12 mouse cellular contexts compared by ENCODE assay signal in genomic region chr5:107521897-107522296, GRCm38 (mm10). TPM values are rescaled to one million over a fixed set of nuclear protein-coding genes. Genes with fewer than 3 reads are reported as not detected.
DNase-seq lines count a peak whose midpoint lies in the region; ATAC-seq lines count a peak whose summit lies in the region.
"Had no signal": no experiment of that assay in that cellular context is flagged by ENCODE, and none has a peak within 500 bp of the region (broad histone marks: within the 10 kb centered on the region; RNA-seq: fewer than 3 reads in every experiment).

No protein-coding gene starts in this region.

- no peaks in the 10 kb centered on the region for H3K27me3 ChIP-seq in heart, embryonic 10.5 days (ENCODE audit: insufficient read depth, poor library complexity, severe bottlenecking)
- H3K27me3 ChIP-seq in intestine, embryonic 15.5 days (replicated peaks), result no peaks in the 10 kb centered on the region
- H3K27me3 ChIP-seq: embryonic facial prominence, embryonic 15.5 days; neural tube, embryonic 13.5 days had no signal

- no peaks in the 10 kb centered on the region for H3K36me3 ChIP-seq in heart, embryonic 10.5 days
- H3K36me3 ChIP-seq in intestine, embryonic 15.5 days, result no peaks in the 10 kb centered on the region
- H3K36me3 ChIP-seq: embryonic facial prominence, embryonic 15.5 days; neural tube, embryonic 13.5 days had no signal

- peak; percentile 57 to 69; a peak in 3 of 4 replicates for ATAC-seq in hematopoietic stem cell, adult 5-6 weeks (replicated peaks in 1 of 2; ENCODE audit: insufficient read depth in 1 of 2, low FRiP score in 2 of 2, low TSS enrichment in 1 of 2, low read depth in 1 of 2, poor library complexity in 2 of 2, severe bottlenecking in 2 of 2)
- ATAC-seq in intestine, embryonic 15.5 days, result no peak

- H3K4me2 ChIP-seq in intestine, embryonic 15.5 days (replicated peaks), result no peak overlapping the region
- H3K4me2 ChIP-seq: embryonic facial prominence, embryonic 15.5 days; neural tube, embryonic 13.5 days had no signal

- H3K4me1 ChIP-seq in heart, embryonic 10.5 days, result no peaks in the 10 kb centered on the region
- no peaks in the 10 kb centered on the region for H3K4me1 ChIP-seq in intestine, embryonic 15.5 days (replicated peaks)
- H3K4me1 ChIP-seq: embryonic facial prominence, embryonic 15.5 days had no signal

- H3K4me3 ChIP-seq in heart, embryonic 10.5 days, result no peak overlapping the region
- no peak overlapping the region for H3K4me3 ChIP-seq in intestine, embryonic 15.5 days (replicated peaks)
- H3K4me3 ChIP-seq: embryonic facial prominence, embryonic 15.5 days; neural tube, embryonic 13.5 days had no signal

- WGBS in heart, embryonic 10.5 days, result 70% methylated on average over 7 of the region's 7 CpGs
- 73% methylated on average over 7 of the region's 7 CpGs for WGBS in intestine, embryonic 15.5 days

- no peaks in the 10 kb centered on the region for H3K9me3 ChIP-seq in heart, embryonic 10.5 days
- no peaks in the 10 kb centered on the region for H3K9me3 ChIP-seq in intestine, embryonic 15.5 days
- H3K9me3 ChIP-seq: embryonic facial prominence, embryonic 15.5 days; neural tube, embryonic 13.5 days had no signal

- no peak overlapping the region for H3K9ac ChIP-seq in intestine, embryonic 15.5 days
- H3K9ac ChIP-seq: embryonic facial prominence, embryonic 15.5 days; neural tube, embryonic 13.5 days had no signal

- no peak overlapping the region for H3K27ac ChIP-seq in heart, embryonic 10.5 days
- H3K27ac ChIP-seq in intestine, embryonic 15.5 days, result no peak overlapping the region
- H3K27ac ChIP-seq: embryonic facial prominence, embryonic 15.5 days; neural tube, embryonic 13.5 days had no signal

- DNase-seq in heart, adult 11 months, result peak; percentile 97
- DNase-seq in heart, embryonic 10.5 days (ENCODE audit: low spot score), result no peak
- DNase-seq in frontal cortex, adult 2 months (ENCODE audit: extremely low spot score in 1 of 2, low spot score in 1 of 2), result peak; percentile 51 to 67
- peak; percentile 16 for DNase-seq in lung, postnatal 25 days (ENCODE audit: low spot score)
- no peak for DNase-seq in thymus, postnatal 14 days
- DNase-seq in ovary, postnatal 36 days (ENCODE audit: low spot score), result no peak
- DNase-seq: B cell, adult 2 months had no signal

RNA-seq across cellular contexts. Expression of gene 1700028K03Rik, which starts 12.6 kb away (rescaled TPM):
- polyA plus RNA-seq in heart, embryonic 10.5 days (2016; fragmentation: Nextera tagmentation; extraction: Ambion mirVana), result 0.04 and 0.06 TPM in 2 replicates
- 0.48 and 0.76 TPM in 2 replicates for polyA plus RNA-seq in frontal cortex, adult 2 months (2012; rRNA removed)
- total RNA-seq in hematopoietic stem cell, adult 5-6 weeks (2017), result not detected in 2 replicates
- polyA plus RNA-seq in intestine, embryonic 15.5 days (2015; fragmentation: Nextera tagmentation; extraction: Ambion mirVana), result 0.05 and 0.21 TPM in 2 replicates
- total RNA-seq: gastrocnemius, postnatal 36 days had no signal

RNA-seq across cellular contexts. Expression of gene Gm42669, which starts 14.5 kb away (rescaled TPM):
- polyA plus RNA-seq in heart, embryonic 10.5 days (2016; fragmentation: Nextera tagmentation; extraction: Ambion mirVana), result 0.24 and 0.25 TPM in 2 replicates
- polyA plus RNA-seq in frontal cortex, adult 2 months (2012; rRNA removed), result 0.80 and 0.94 TPM in 2 replicates
- 1.9 TPM in 1 of 2 replicates, not detected in the other for total RNA-seq in hematopoietic stem cell, adult 5-6 weeks (2017)
- polyA plus RNA-seq in intestine, embryonic 15.5 days (2015; fragmentation: Nextera tagmentation; extraction: Ambion mirVana), result 0.04 and 0.24 TPM in 2 replicates
- total RNA-seq: gastrocnemius, postnatal 36 days had no signal

Comparison
In these comparisons a context has a peak if more than half of its experiments do, and no peak if none do; other contexts are left out.
1. DNase-seq: peak in heart, adult 11 months (single experiment), frontal cortex, adult 2 months (2 of 2) and lung, postnatal 25 days (single experiment); none in heart, embryonic 10.5 days (single experiment), thymus, postnatal 14 days (single experiment) and ovary, postnatal 36 days (single experiment).